Mouse (Mus musculus) liver, embryonic 13.5 days (tissue): ENCODE results near the gene Sphk2. TPM values are rescaled to one million over a fixed set of nuclear protein-coding genes. Genes with fewer than 3 reads are reported as not detected.

ENCODE experiments used
- ATAC-seq: fragments of 200-750 bp; cut with Nextera tagmentation; 2 replicates; pipeline ENCODE4 v1.8.0; 2017; ENCODE audit warnings: low read depth, mild to moderate bottlenecking, moderate number of reproducible peaks, moderate library complexity
- DNase-seq: peaks from one replicate; pipeline ENCODE4 v3.0.0; 2022
- H3K27ac ChIP-seq: fragments of 300-500 bp; sonication (generic); 2 replicates; pipeline ENCODE4 v1.5.1; 2015; ENCODE audit warnings: moderate library complexity, mild to moderate bottlenecking, inconsistent platforms
- H3K27me3 ChIP-seq: fragments of 300-500 bp; sonication (generic); 2 replicates; pipeline ENCODE4 v1.6.1; 2015; ENCODE audit warnings: mild to moderate bottlenecking, inconsistent platforms
- H3K36me3 ChIP-seq: fragments of 300-500 bp; sonication (generic); 2 replicates; pipeline ENCODE4 v1.6.1; 2015; ENCODE audit warnings: mild to moderate bottlenecking, inconsistent platforms
- H3K4me1 ChIP-seq: fragments of 300-500 bp; sonication (generic); replicated peaks from 2 replicates; pipeline ENCODE4 v1.6.1; 2015; ENCODE audit warnings: inconsistent platforms
- H3K4me2 ChIP-seq: fragments of 300-500 bp; sonication (generic); 2 replicates; pipeline ENCODE4 v1.6.1; 2015; ENCODE audit warnings: inconsistent platforms, mild to moderate bottlenecking, moderate library complexity
- H3K4me3 ChIP-seq: fragments of 300-500 bp; sonication (generic); replicated peaks from 2 replicates; pipeline ENCODE4 v1.5.1; 2015; ENCODE audit warnings: mild to moderate bottlenecking, inconsistent platforms
- H3K9ac ChIP-seq: fragments of 300-500 bp; sonication (generic); 2 replicates; pipeline ENCODE4 v1.6.1; 2015; ENCODE audit warnings: mild to moderate bottlenecking, inconsistent platforms
- H3K9me3 ChIP-seq: fragments of 300-500 bp; sonication (generic); replicated peaks from 2 replicates; pipeline ENCODE4 v1.6.1; 2016; ENCODE audit warnings: inconsistent platforms
- WGBS: fragments of 180-500 bp; shearing (Covaris S2); methylation state at CpG from one replicate; pipeline ENCODE4 v1.1.7; 2015; ENCODE audit not compliant: insufficient replicate concordance; 5-methylcytosine and 5-hydroxymethylcytosine counted together
- polyA plus RNA-seq: library from polyadenylated mRNA; unstranded; fragments of >200 nt; fragmentation: Nextera tagmentation; extraction: Ambion mirVana; gene quantifications from 2 replicates; pipeline ENCODE4 v1.2.1, GENCODE M21; 2015

Gene Sphk2
- polyA plus RNA-seq, 1 experiment from 2014 or later = 11.4 TPM

DNA sequence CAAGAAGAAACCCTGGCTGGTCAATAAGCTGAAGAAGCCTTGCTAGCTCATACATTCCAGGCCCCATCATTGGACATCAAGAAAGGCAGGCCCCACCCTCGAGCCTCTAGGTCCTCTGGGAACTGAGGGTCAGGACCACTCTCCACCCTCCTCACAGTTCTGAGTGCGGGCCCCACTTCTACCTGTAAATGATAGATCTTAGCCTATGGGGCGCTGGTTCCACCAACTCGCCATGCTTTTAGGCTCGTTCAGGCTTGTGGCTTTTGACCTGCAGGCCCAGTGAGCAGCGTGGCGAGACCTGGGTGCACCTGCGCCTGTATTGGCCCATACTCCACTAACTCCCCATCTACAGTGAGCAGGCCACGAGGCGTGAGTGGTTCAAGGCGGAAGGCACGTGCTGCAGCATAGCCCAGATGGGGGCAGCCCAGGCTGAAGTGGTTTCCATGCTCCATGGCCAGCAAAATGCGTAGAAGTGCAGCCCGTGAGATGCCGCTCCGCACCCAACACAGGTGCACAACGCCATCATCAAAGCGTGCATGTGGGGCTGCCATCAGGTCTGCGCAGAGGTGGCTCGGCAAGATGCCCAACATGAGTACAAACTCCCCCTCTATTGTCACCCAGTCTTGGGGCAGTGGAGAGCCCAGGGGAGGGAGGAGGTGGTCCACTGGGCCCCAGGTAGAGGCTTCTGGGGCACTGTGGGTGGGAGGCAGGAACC is 7.2 kb downstream of the Sphk2 start:
- Histone ChIP-seq H3K27me3 (no peaks in the 10 kb centered on the region), H3K4me3 (no peak overlapping the region), H3K4me1 (peaks cover 69% of the 10 kb centered on the region), H3K27ac (no peak overlapping the region), H3K9me3 (no peaks in the 10 kb centered on the region), H3K9ac (no peak overlapping the region), H3K4me2 (no peak overlapping the region), H3K36me3 (peaks cover 45% of the 10 kb centered on the region)
- DNase-seq = no peak
- ATAC-seq = no peak
- WGBS = 85% methylated on average over 20 of the region's 20 CpGs

DNA sequence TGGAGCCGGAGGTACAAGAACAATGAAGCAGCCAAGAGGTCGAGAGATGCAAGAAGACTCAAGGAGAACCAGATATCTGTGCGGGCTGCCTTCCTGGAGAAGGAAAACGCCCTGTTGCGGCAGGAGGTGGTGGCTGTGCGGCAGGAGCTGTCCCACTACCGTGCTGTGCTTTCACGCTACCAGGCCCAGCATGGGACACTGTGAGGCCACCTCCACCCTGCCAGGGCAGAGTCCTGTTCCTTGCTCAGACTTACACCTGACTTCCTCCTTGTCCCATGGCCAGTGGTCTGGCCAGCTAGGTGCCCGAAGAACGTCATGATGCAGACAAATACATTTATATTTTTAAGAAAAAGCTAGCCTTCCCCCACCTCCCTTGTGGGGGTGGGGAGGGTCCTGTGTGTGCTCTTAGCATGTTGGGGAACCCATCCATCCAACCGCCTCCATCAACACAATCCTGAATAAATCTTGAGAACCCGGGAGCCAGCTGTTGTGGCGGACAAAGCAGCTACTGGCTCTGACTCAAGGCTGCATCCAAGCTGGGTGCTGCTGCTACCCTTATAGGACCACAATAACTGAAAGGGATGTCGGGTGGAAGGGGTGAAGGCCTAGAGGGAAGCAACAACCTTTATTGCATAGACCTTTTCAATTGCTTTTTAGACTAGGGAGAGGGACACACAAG is 8.0 kb downstream of the Sphk2 start:
- WGBS = 69% methylated on average over 14 of the region's 14 CpGs
- peaks cover 71% of the 10 kb centered on the region for H3K4me1 ChIP-seq

DNA sequence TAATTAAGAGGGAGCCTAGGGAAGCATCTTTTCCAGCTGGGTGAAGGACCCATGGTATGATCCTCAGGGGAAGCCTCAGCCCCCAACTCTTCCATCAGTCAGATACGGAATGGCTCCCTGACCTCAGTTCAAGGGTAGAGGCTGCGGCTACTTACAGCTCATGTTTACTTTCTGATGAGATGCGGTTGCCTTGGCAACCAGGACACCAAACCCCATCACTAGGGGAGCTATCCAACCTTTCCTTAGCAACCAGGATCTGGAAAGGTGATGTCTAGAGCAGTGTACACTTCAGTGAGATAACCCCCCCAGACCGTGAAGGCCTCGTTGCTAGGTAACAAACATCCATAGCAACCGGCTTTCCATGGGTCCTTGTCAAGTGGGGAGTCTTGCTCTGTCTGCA is 8.8 kb downstream of the Sphk2 start:
- Histone ChIP-seq H3K36me3 (peaks cover 44% of the 10 kb centered on the region), H3K9me3 (no peaks in the 10 kb centered on the region), H3K4me2 (no peak overlapping the region), H3K4me3 (no peak overlapping the region), H3K9ac (no peak overlapping the region), H3K4me1 (peaks cover 71% of the 10 kb centered on the region), H3K27ac (no peak overlapping the region), H3K27me3 (no peaks in the 10 kb centered on the region)
- ATAC-seq (no peak), DNase-seq (no peak)
- 63% methylated on average over 6 of the region's 6 CpGs for WGBS

More for the DNA sequence above, 8.0 kb downstream of the Sphk2 start:
- H3K27me3 ChIP-seq = no peaks in the 10 kb centered on the region
- no peak overlapping the region for H3K9ac ChIP-seq
- ATAC-seq (no peak), DNase-seq (no peak)
- H3K36me3 ChIP-seq = peaks cover 45% of the 10 kb centered on the region
- H3K9me3 ChIP-seq = no peaks in the 10 kb centered on the region
- no peak overlapping the region for H3K4me3 ChIP-seq
- no peak overlapping the region for H3K4me2 ChIP-seq
- no peak overlapping the region for H3K27ac ChIP-seq

DNA sequence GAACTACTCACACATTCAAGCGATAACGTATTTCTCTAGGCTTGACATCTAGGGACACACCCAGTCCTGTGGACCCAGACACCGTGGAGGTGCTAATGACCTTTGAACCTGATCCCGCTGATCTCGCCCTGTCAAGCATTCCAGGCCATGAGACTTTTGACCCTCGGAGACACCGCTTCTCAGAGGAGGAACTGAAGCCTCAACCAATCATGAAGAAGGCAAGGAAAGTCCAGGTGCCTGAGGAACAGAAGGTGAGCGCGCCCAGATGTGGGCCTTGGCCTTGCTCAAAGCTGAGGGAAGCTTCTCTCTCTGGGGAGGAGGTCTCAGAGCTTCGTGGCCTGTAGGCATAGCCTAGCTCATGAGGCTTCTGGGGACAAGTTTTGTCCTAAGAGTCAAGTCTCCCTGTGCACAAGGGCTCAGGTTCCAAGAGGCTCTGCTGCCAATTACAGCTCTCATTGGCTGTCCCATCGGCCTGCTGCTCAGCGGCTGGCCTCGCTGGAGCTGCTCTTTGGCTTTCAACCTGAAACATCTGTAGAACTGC is 9.5 kb downstream of the Sphk2 start:
- no peak for ATAC-seq
- H3K27ac ChIP-seq = peak overlapping the region; percentile 16; the same call in 1 of the 2 replicates
- peaks cover 71% of the 10 kb centered on the region for H3K4me1 ChIP-seq
- 41% methylated on average over 13 of the region's 13 CpGs for WGBS
- H3K27me3 ChIP-seq = no peaks in the 10 kb centered on the region
- H3K9ac ChIP-seq = no peak overlapping the region
- no peaks in the 10 kb centered on the region for H3K9me3 ChIP-seq
- peak overlapping the region; percentile 99 for H3K4me2 ChIP-seq
- no peak for DNase-seq
- H3K4me3 ChIP-seq = peak overlapping the region; percentile 70; the same call in 1 of the 2 replicates
- H3K36me3 ChIP-seq = peaks cover 37% of the 10 kb centered on the region

DNA sequence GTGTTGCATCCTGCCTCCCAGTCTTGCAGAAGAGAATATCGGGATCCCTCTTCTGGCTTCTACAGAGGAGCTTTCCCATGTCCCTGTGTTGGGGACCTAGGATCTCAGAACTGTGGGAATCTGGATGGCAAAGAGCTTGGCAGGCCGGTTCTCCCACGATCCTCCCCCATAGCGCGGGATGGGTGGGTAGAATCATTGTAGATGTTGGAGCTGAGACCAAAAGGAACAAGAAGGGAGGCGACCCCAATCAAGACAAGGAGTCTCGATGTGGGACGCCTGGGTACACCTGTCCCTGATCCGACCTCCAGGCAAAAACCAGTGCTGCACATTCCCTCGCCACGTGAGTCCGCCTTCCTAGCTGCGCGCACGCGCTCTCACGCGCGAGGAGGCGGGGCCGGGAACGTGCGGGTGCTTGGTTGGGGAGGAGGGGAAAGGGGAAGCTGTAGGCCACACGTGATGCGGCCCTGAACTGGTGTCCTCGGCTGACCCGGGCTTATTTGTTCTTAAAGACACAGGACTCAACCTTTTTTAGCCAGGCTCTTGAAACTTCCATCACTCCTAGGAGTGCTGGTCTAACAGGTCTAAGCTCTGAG is 10.3 kb downstream of the Sphk2 start:
- peaks cover 28% of the 10 kb centered on the region for H3K36me3 ChIP-seq
- peak overlapping the region; percentile 70 for H3K4me3 ChIP-seq
- peak overlapping the region; percentile 77 for H3K27ac ChIP-seq
- H3K27me3 ChIP-seq = peaks cover 6% of the 10 kb centered on the region
- DNase-seq (peak; percentile 85), ATAC-seq (peak; percentile 8; the same call in 1 of the 2 replicates)
- peaks cover 64% of the 10 kb centered on the region for H3K4me1 ChIP-seq
- H3K4me2 ChIP-seq = peak overlapping the region; percentile 99
- WGBS = 1% methylated on average over 27 of the region's 27 CpGs
- H3K9ac ChIP-seq = peak overlapping the region; percentile 81
- H3K9me3 ChIP-seq = no peaks in the 10 kb centered on the region

DNA sequence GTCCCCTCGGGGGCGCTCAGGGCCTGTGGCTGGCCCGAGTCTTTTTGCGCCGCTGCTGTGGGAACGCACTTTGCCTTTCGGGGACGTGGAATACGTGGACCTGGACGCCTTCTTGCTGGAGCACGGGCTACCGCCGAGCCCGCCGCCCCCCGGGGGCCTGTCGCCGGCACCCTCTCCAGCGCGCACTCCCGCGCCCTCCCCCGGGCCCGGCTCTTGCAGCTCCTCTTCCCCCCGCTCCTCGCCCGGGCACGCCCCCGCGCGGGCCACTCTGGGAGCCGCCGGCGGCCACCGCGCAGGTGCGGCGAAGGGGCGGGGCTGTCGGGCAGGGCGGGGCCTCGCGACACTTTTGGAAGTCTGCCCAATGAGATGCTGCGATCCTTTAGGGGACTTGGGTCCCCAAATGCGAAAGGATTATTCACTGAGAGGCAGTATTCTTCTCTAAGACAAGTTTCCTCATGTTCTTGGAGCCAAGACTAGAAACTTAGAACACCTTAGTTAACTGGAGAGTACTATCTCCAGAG is 11.0 kb downstream of the Sphk2 start:
- H3K4me1 ChIP-seq = peaks cover 58% of the 10 kb centered on the region
- peak; percentile 42 for ATAC-seq

DNA sequence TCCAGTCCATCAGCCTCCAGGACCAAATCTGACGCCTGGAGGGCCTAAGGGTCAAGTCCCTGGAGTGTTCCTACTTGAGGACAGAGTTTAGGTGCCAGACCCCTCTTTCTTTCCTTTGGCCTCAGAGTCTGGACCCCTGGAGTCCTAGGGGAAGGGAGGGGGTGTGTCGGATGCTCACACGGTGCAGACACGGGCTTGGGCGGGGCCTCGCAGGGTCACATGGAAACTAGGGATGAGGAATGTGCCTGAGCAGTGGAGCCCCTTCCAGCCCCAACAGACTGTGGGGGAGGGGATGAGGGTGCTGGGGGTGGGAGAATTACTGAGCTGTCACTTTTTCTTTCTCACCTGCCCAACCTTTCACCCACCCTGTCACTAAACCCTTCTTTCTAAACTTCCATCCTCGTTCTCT is 11.9 kb downstream of the Sphk2 start:
- peak overlapping the region; percentile 77 for H3K27ac ChIP-seq

More for the DNA sequence above, 11.0 kb downstream of the Sphk2 start:
- H3K27ac ChIP-seq = peak overlapping the region; percentile 77
- peak overlapping the region; percentile 70 for H3K4me3 ChIP-seq
- peak overlapping the region; percentile 99 for H3K4me2 ChIP-seq
- DNase-seq = peak; percentile 80
- WGBS = under 1% methylated on average over 45 of the region's 45 CpGs
- H3K9ac ChIP-seq = peak overlapping the region; percentile 81
- no peaks in the 10 kb centered on the region for H3K9me3 ChIP-seq
- peaks cover 22% of the 10 kb centered on the region for H3K36me3 ChIP-seq
- peaks cover 9% of the 10 kb centered on the region for H3K27me3 ChIP-seq

DNA sequence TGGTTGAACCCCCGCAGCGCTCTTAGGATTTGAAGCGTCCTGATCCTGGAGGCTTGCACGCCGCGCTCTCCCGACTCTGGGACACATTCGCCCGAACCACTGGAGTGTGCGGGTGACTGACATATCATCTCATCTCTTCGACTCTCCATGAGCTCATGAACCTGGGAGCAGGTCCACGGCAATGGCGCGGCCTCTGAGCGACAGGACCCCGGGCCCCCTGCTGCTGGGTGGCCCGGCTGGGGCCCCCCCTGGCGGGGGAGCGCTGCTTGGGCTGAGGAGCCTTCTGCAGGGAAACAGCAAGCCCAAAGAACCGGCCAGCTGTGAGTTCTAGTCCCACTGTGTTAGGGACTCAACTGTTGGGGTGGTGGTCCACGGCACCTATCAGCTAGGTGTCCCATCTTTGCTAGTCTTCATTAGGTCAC is 12.3 kb downstream of the Sphk2 start:
- Histone ChIP-seq H3K4me3 (peak overlapping the region; percentile 70), H3K9ac (peak overlapping the region; percentile 81), H3K4me2 (peak overlapping the region; percentile 99), H3K4me1 (peaks cover 61% of the 10 kb centered on the region), H3K27me3 (peaks cover 22% of the 10 kb centered on the region), H3K9me3 (no peaks in the 10 kb centered on the region), H3K27ac (peak overlapping the region; percentile 67), H3K36me3 (peaks cover 8% of the 10 kb centered on the region)
- DNase-seq = no peak
- no peak for ATAC-seq
- under 1% methylated on average over 21 of the region's 21 CpGs for WGBS

More for the DNA sequence above, 11.9 kb downstream of the Sphk2 start:
- Histone ChIP-seq H3K4me3 (peak overlapping the region; percentile 70), H3K4me2 (peak overlapping the region; percentile 99), H3K4me1 (peaks cover 58% of the 10 kb centered on the region), H3K27me3 (peaks cover 18% of the 10 kb centered on the region), H3K36me3 (peaks cover 13% of the 10 kb centered on the region), H3K9ac (peak overlapping the region; percentile 81), H3K9me3 (no peaks in the 10 kb centered on the region)
- under 1% methylated on average over 7 of the region's 7 CpGs for WGBS
- DNase-seq (peak; percentile 52), ATAC-seq (no peak)

DNA sequence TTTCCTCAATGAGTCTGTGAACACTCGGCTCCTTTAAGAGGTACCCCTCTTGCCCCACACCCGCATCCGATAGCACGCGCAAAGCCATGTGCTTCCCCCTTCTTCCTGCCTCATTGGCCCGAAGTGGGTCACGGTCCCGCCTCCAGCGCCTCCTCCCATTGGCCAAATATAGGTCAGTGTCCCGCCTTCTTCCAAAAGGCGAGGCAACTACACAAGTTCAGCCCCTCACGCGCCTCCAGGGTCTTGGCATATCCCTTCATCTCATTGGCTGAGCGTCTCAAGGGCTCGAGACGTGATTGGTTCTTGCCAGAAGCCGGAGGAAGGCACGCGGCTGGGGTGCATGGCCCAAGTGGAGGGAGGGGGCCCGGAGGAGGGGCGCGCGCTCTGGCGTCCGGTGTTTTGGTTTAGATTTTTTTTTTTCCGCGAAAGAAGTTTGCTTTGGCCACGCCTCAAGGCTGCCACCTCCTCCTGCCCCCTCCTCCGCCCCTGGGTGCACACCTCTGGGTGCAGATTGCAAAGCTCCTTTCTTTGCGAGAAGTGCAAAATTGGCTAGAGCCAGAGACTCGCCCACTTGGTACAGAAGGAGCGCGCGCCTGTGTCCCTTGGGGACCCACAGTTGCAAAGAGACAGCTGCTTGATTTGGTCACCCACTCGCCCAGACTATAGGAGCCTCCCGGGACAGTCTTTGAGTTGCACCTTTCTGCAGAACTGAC is 12.9 kb downstream of the Sphk2 start, which contains the start of gene Dbp:
TSS of gene Dbp (plus strand) at position 359 of the 713 bp plus-strand sequence.
- WGBS = under 1% methylated on average over 36 of the region's 36 CpGs
- peak within 1 kb of the TSS; percentile 99 for H3K4me2 ChIP-seq
- H3K9ac ChIP-seq = peak within 1 kb of the TSS; percentile 81
- peaks cover 28% of the 10 kb centered on the region for H3K27me3 ChIP-seq
- H3K36me3 ChIP-seq = peaks cover 3% of the 10 kb centered on the region; the same call in 1 of the 2 replicates
- ATAC-seq (peak; percentile 78), DNase-seq (peak; percentile 95)
- H3K27ac ChIP-seq = peak within 1 kb of the TSS; percentile 69
- H3K4me1 ChIP-seq = peaks cover 66% of the 10 kb centered on the region
- no peaks in the 10 kb centered on the region for H3K9me3 ChIP-seq
- peak within 1 kb of the TSS; percentile 70 for H3K4me3 ChIP-seq

DNA sequence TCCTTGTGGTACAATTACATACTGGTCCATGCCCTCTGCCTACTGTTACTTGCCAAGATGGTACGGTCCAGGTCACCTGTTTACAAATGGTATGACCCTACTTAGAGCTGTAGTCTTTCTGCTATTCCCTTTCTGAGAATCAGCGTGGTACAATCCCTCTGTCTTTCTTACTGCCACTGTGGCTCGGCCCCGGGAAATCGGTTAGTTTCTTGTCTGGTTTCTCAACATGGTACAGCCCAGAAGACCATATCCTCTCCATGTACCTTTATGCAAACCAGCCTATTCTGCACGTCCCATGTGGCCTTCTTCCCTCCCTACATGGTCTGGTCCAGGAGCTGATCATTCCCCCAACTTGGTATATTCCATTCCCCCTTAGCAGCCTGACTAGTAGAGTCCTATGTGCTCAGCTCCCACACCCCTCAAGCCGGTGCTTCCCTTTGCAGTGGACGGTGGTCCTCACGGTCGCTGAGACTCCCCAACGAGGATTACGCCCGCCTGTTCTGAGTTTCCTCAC is 13.7 kb downstream of the Sphk2 start:
- H3K4me2 ChIP-seq = peak overlapping the region; percentile 99
- under 1% methylated on average over 13 of the region's 13 CpGs for WGBS

More for the DNA sequence above, 13.7 kb downstream of the Sphk2 start:
- peaks cover 68% of the 10 kb centered on the region for H3K4me1 ChIP-seq
- ATAC-seq = peak; percentile 37
- peak overlapping the region; percentile 70 for H3K4me3 ChIP-seq
- peak overlapping the region; percentile 48 for H3K9ac ChIP-seq
- no peaks in the 10 kb centered on the region for H3K9me3 ChIP-seq
- DNase-seq = no peak
- no peaks in the 10 kb centered on the region for H3K36me3 ChIP-seq
- peaks cover 36% of the 10 kb centered on the region for H3K27me3 ChIP-seq
- peak overlapping the region; percentile 69 for H3K27ac ChIP-seq
